Mouse (Mus musculus) E14TG2a.4 (cell line): ENCODE measurements around the gene Arhgap9.

Experiments used
- CTCF ChIP-seq: conservative IDR thresholded peaks from 2 replicates; pipeline ENCODE4 v1.5.1; 2014; ENCODE audit warnings: low read length
- NANOG ChIP-seq: IDR thresholded peaks from 2 replicates; pipeline ENCODE4 v1.6.1; 2014; ENCODE audit warnings: borderline replicate concordance, low read length, mixed read lengths
- POU5F1 ChIP-seq: IDR thresholded peaks from 2 replicates; pipeline ENCODE4 v1.6.1; 2014; ENCODE audit warnings: low read length, borderline replicate concordance

DNA sequence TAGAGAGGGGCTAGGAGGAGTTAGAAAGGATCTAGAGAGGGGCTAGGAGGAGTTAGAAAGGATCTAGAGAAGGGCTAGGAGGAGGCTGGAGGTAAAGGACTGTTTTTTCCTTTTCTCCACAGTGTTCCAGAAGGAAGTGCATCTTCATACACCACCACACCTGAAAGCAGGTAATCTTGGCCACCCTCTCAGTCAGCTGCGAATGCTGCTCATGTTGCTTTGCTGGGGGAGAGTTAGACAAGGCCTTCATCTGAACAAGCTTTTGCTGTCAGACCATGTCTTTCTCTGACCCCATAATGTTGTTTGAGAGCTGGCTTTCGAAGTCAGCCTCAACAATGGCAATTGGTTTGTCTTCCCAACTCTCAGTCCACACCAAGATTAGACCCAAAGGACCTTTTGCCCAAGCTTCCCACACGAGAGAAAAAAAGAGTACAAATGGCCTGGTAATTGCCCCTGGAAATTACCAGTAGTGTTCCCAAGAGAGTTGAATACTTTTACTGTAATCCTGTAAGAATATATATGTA lies 28.1 kb upstream of the Arhgap9 start:
- TF ChIP-seq CTCF, result no peak
- TF ChIP-seq NANOG, result no peak
- TF ChIP-seq POU5F1, result no peak
